Mouse (Mus musculus) cerebellum, adult 2 months (tissue): ENCODE data around the gene Egln1.

Source experiments
- CTCF ChIP-seq: fragments of 200-500 bp; IDR thresholded peaks from 2 replicates; pipeline ENCODE4 v1.5.1; 2011; ENCODE audit warnings: low read depth, mild to moderate bottlenecking, control low read depth, low read length, moderate library complexity, borderline replicate concordance; ENCODE audit not compliant: insufficient read depth
- POLR2A ChIP-seq: fragments of 200-500 bp; IDR thresholded peaks from 2 replicates; pipeline ENCODE4 v1.6.1; 2011; ENCODE audit warnings: low read length, control low read depth, borderline replicate concordance; ENCODE audit not compliant: insufficient read depth

DNA sequence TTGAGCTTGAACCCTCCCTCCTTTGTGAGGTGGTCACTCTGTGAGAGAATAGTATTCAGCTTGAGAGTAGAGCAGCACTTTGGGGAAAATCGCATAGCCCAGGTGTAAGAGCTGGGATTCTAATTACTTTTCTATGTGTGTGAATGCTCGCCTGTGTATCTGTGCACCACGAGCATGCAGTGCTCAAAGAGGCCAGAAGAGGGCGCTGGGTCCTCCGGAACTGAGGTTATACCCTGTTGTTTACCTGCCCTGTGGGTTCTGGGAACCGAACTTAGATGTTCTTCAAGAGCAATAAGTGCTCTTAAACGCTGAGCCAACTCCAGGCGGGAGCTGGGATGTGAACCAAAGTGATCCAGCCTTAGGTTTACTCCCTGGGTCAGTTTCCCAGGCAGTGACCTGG, 31.7 kb upstream of the Egln1 start:
- TF ChIP-seq CTCF (no peak), POLR2A (no peak)
